Mouse (Mus musculus): Measurements from ENCODE around the gene Fxyd3. TPM values are rescaled to one million over a fixed set of nuclear protein-coding genes. Genes with fewer than 3 reads are reported as not detected.
A peak's percentile ranks its signal among the peaks of the same experiment; 100 is the strongest.

The Fxyd3 gene
- polyA plus RNA-seq, 1 experiment from 2014 or later: 0.43 TPM

- ATAC-seq: peak; percentile 23
- Histone ChIP-seq H3K4me2 (ENCODE audit: low read length) (peak overlapping the region; percentile 66), H3K9ac (ENCODE audit: low read depth, low read length) (peak overlapping the region; percentile 71), H3K9me3 (ENCODE audit: control insufficient read depth, low read length) (no peaks in the 10 kb centered on the region), H3K36me3 (ENCODE audit: control insufficient read depth, insufficient read depth, low read length) (no peaks in the 10 kb centered on the region), H3K4me3 (ENCODE audit: low read length) (peak overlapping the region; percentile 52), H3K27me3 (replicated peaks; ENCODE audit: control insufficient read depth, insufficient read depth, low read length) (peaks cover 19% of the 10 kb centered on the region), H3K4me1 (ENCODE audit: control insufficient read depth, insufficient read depth, low read depth, low read length) (peaks cover 33% of the 10 kb centered on the region), H3K27ac (ENCODE audit: low read depth, low read length) (peak overlapping the region; percentile 59)
- WGBS: 2% methylated on average over 9 of the region's 9 CpGs
These were observed 25.6 kb downstream of the Fxyd3 start for GRCm38 (mm10) chr7:31050921-31051320.

- H3K36me3 ChIP-seq (ENCODE audit: control insufficient read depth, insufficient read depth, low read length): no peaks in the 10 kb centered on the region
- WGBS: 2% methylated on average over 6 of the region's 6 CpGs
- peak overlapping the region; percentile 71 for H3K9ac ChIP-seq (ENCODE audit: low read depth, low read length)
- H3K9me3 ChIP-seq (ENCODE audit: control insufficient read depth, low read length): no peaks in the 10 kb centered on the region
- H3K4me1 ChIP-seq (ENCODE audit: control insufficient read depth, insufficient read depth, low read depth, low read length): peaks cover 33% of the 10 kb centered on the region
- H3K27ac ChIP-seq (ENCODE audit: low read depth, low read length): peak overlapping the region; percentile 68
- peaks cover 19% of the 10 kb centered on the region for H3K27me3 ChIP-seq (replicated peaks; ENCODE audit: control insufficient read depth, insufficient read depth, low read length)
- H3K4me2 ChIP-seq (ENCODE audit: low read length): peak overlapping the region; percentile 66
- 0 out of 2 replicates have a peak, but pooled peaks have one; percentile 0 for ATAC-seq
- peak overlapping the region; percentile 52 for H3K4me3 ChIP-seq (ENCODE audit: low read length)
These were observed 26.0 kb downstream of the Fxyd3 start for GRCm38 (mm10) chr7:31050487-31050886.

- peak; percentile 48 for ATAC-seq
- Histone ChIP-seq H3K9me3 (ENCODE audit: control insufficient read depth, low read length) (no peaks in the 10 kb centered on the region), H3K9ac (ENCODE audit: low read depth, low read length) (peak overlapping the region; percentile 71), H3K4me1 (ENCODE audit: control insufficient read depth, insufficient read depth, low read depth, low read length) (peaks cover 33% of the 10 kb centered on the region), H3K27me3 (replicated peaks; ENCODE audit: control insufficient read depth, insufficient read depth, low read length) (peaks cover 24% of the 10 kb centered on the region), H3K4me2 (ENCODE audit: low read length) (peak overlapping the region; percentile 66), H3K4me3 (ENCODE audit: low read length) (peak overlapping the region; percentile 52), H3K27ac (ENCODE audit: low read depth, low read length) (peak overlapping the region; percentile 68), H3K36me3 (ENCODE audit: control insufficient read depth, insufficient read depth, low read length) (no peaks in the 10 kb centered on the region)
- 1% methylated on average over 11 of the region's 15 CpGs for WGBS
These were observed 26.6 kb downstream of the Fxyd3 start for GRCm38 (mm10) chr7:31049846-31050281.

DNA sequence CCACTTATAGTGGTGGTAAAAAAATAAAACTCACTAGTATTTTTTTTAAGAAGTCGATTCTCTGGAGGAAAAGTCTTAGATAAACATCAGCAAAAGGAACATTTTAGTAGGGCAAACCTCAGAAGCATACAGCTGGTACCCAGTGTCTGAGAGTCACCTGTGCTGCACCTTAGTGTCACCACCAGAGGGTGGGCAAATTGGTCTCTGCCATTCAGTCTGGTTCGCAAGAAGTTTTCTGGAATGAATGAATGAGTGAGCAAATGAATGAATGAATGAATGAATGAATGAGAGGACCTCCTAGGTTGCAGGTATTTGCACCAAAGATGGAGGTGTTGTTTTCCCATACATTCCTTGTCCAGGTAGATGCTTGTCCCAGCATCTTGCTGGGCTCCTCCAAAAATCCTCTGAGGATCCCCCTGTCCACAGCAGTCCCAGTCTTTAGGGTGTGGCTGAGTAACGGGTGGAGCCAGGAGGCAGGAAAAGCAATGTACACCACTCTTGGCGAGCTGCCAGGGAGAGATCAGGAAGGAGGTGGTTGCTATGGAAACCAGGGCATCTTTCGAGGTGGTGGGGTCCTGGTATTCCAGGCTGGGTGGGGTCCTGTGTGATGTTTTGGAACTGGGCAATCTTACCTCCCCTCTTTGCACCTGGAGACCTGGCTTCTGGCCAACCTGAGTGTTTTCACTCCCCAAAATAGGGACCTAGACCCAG, 27.2 kb downstream of the Fxyd3 start:
- no peaks in the 10 kb centered on the region for H3K9me3 ChIP-seq (ENCODE audit: control insufficient read depth, low read length)
- peak overlapping the region; percentile 66 for H3K4me2 ChIP-seq (ENCODE audit: low read length)
- H3K4me1 ChIP-seq (ENCODE audit: control insufficient read depth, insufficient read depth, low read depth, low read length): peaks cover 33% of the 10 kb centered on the region
- peak overlapping the region; percentile 71 for H3K9ac ChIP-seq (ENCODE audit: low read depth, low read length)
- peak; percentile 3; the same call in 1 of the 2 replicates for ATAC-seq
- peak overlapping the region; percentile 68 for H3K27ac ChIP-seq (ENCODE audit: low read depth, low read length)
- WGBS: 26% methylated on average over 4 of the region's 5 CpGs
- peaks cover 25% of the 10 kb centered on the region for H3K27me3 ChIP-seq (replicated peaks; ENCODE audit: control insufficient read depth, insufficient read depth, low read length)
- peak overlapping the region; percentile 52 for H3K4me3 ChIP-seq (ENCODE audit: low read length)
- H3K36me3 ChIP-seq (ENCODE audit: control insufficient read depth, insufficient read depth, low read length): no peaks in the 10 kb centered on the region

- Histone ChIP-seq H3K9me3 (ENCODE audit: control insufficient read depth, low read length) (no peaks in the 10 kb centered on the region), H3K36me3 (ENCODE audit: control insufficient read depth, insufficient read depth, low read length) (no peaks in the 10 kb centered on the region), H3K4me2 (ENCODE audit: low read length) (peak within 1 kb of the TSS; percentile 41), H3K27me3 (replicated peaks; ENCODE audit: control insufficient read depth, insufficient read depth, low read length) (peaks cover 33% of the 10 kb centered on the region), H3K4me1 (ENCODE audit: control insufficient read depth, insufficient read depth, low read depth, low read length) (no peaks in the 10 kb centered on the region), H3K4me3 (ENCODE audit: low read length) (peak within 1 kb of the TSS; percentile 19), H3K27ac (ENCODE audit: low read depth, low read length) (no peak within 1 kb of the TSS), H3K9ac (ENCODE audit: low read depth, low read length) (peak within 1 kb of the TSS; percentile 33)
- WGBS: 38% methylated on average over 10 of the region's 10 CpGs
- no peak for ATAC-seq
These were observed 34.0 kb downstream of the Fxyd3 start, which contains the start of gene Fxyd5 for GRCm38 (mm10) chr7:31042431-31042910. Gene Fxyd5 (minus strand): TSS chr7:31042481.

DNA sequence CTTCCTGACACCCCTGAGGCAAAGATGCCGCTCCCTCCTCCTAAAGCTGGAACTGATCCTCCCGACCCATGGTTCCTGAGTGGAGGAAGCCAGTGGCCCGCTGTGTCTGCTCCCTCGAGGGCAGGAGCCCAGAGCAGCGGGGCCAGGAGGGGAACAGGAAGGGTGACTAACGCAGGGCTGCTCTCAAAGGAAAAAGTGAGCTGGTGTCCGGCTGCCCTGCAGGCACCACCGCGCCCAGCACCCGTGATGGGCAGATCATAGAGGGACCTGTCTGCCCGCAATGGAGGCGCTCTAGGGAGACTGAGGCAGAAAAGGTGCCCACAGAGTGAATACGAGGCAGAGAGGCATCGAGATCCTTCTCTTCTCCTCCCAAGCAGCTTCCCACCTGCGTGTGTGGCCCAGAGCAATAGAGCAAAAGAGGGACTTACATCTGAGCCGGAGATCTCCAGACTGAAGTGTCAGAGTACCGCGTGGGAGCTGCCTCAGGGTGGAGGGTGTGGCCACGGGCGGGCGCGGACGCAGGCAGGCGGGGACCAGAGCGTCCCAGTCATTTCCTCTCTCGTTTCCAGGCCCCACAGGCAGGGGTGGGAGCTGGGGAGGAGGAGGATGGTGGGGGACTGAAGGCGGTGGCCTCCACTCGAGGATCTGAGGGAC, 34.7 kb downstream of the Fxyd3 start:
- Histone ChIP-seq H3K9me3 (ENCODE audit: control insufficient read depth, low read length) (no peaks in the 10 kb centered on the region), H3K27ac (ENCODE audit: low read depth, low read length) (no peak overlapping the region), H3K36me3 (ENCODE audit: control insufficient read depth, insufficient read depth, low read length) (no peaks in the 10 kb centered on the region), H3K4me1 (ENCODE audit: control insufficient read depth, insufficient read depth, low read depth, low read length) (no peaks in the 10 kb centered on the region), H3K4me3 (ENCODE audit: low read length) (peak overlapping the region; percentile 19), H3K4me2 (ENCODE audit: low read length) (peak overlapping the region; percentile 41), H3K9ac (ENCODE audit: low read depth, low read length) (peak overlapping the region; percentile 33), H3K27me3 (replicated peaks; ENCODE audit: control insufficient read depth, insufficient read depth, low read length) (peaks cover 33% of the 10 kb centered on the region)
- no peak for ATAC-seq
- 5% methylated on average over 27 of the region's 28 CpGs for WGBS

DNA sequence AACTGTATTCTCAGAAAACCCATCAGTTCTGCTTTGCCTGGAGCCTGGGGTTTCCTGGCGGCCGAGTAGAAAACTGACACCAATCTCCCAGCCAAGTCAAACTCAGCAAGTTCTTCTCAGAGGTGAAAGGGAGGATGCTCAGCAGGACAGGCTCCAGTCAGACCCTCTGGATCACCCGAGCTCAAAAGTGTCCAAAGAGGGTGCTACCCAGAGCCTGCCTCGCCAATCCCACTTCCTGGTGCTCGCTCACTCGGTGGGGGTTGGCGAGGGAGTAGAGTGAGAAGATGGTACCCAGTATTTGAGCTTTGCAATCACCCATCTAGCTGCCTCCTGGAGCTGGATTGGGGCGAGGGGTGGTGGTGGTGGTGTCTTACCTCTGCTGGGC, 35.5 kb downstream of the Fxyd3 start:
- no peaks in the 10 kb centered on the region for H3K9me3 ChIP-seq (ENCODE audit: control insufficient read depth, low read length)
- H3K4me1 ChIP-seq (ENCODE audit: control insufficient read depth, insufficient read depth, low read depth, low read length): no peaks in the 10 kb centered on the region
- 45% methylated on average over 8 of the region's 8 CpGs for WGBS
- H3K27ac ChIP-seq (ENCODE audit: low read depth, low read length): no peak overlapping the region
- no peak for ATAC-seq
- H3K4me2 ChIP-seq (ENCODE audit: low read length): no peak overlapping the region
- no peaks in the 10 kb centered on the region for H3K36me3 ChIP-seq (ENCODE audit: control insufficient read depth, insufficient read depth, low read length)
- H3K4me3 ChIP-seq (ENCODE audit: low read length): no peak overlapping the region
- peaks cover 33% of the 10 kb centered on the region for H3K27me3 ChIP-seq (replicated peaks; ENCODE audit: control insufficient read depth, insufficient read depth, low read length)
- no peak overlapping the region for H3K9ac ChIP-seq (ENCODE audit: low read depth, low read length)

GRCm38 (mm10) chr7:31040281-31041022, 36.1 kb downstream of the Fxyd3 start:
- H3K27me3 ChIP-seq (replicated peaks; ENCODE audit: control insufficient read depth, insufficient read depth, low read length): peaks cover 33% of the 10 kb centered on the region
- no peaks in the 10 kb centered on the region for H3K4me1 ChIP-seq (ENCODE audit: control insufficient read depth, insufficient read depth, low read depth, low read length)
- H3K9ac ChIP-seq (ENCODE audit: low read depth, low read length): no peak overlapping the region
- H3K27ac ChIP-seq (ENCODE audit: low read depth, low read length): no peak overlapping the region
- ATAC-seq: no peak
- no peak overlapping the region for H3K4me3 ChIP-seq (ENCODE audit: low read length)
- 81% methylated on average over 12 of the region's 12 CpGs for WGBS
- no peaks in the 10 kb centered on the region for H3K9me3 ChIP-seq (ENCODE audit: control insufficient read depth, low read length)
- no peak overlapping the region for H3K4me2 ChIP-seq (ENCODE audit: low read length)
- no peaks in the 10 kb centered on the region for H3K36me3 ChIP-seq (ENCODE audit: control insufficient read depth, insufficient read depth, low read length)

- H3K9me3 ChIP-seq (ENCODE audit: control insufficient read depth, low read length): no peaks in the 10 kb centered on the region
- no peaks in the 10 kb centered on the region for H3K36me3 ChIP-seq (ENCODE audit: control insufficient read depth, insufficient read depth, low read length)
- no peak overlapping the region for H3K9ac ChIP-seq (ENCODE audit: low read depth, low read length)
- 87% methylated on average over 4 of the region's 4 CpGs for WGBS
- H3K27me3 ChIP-seq (replicated peaks; ENCODE audit: control insufficient read depth, insufficient read depth, low read length): peaks cover 22% of the 10 kb centered on the region
- no peaks in the 10 kb centered on the region for H3K4me1 ChIP-seq (ENCODE audit: control insufficient read depth, insufficient read depth, low read depth, low read length)
- H3K4me3 ChIP-seq (ENCODE audit: low read length): no peak overlapping the region
- H3K4me2 ChIP-seq (ENCODE audit: low read length): no peak overlapping the region
- no peak for ATAC-seq
- H3K27ac ChIP-seq (ENCODE audit: low read depth, low read length): no peak overlapping the region
These were observed 37.5 kb downstream of the Fxyd3 start for GRCm38 (mm10) chr7:31039011-31039410.

All from hindbrain, embryonic 16.5 days (tissue).